Mouse (Mus musculus) left cerebral cortex, adult 11 months (tissue): Measurements from ENCODE around the gene Rab25.
A peak's percentile ranks its signal among the peaks of the same experiment; 100 is the strongest.

Source experiments
- DNase-seq: peaks from one replicate; pipeline ENCODE4 v3.0.0; 2022; ENCODE audit warnings: low spot score

Gene Rab25

DNA sequence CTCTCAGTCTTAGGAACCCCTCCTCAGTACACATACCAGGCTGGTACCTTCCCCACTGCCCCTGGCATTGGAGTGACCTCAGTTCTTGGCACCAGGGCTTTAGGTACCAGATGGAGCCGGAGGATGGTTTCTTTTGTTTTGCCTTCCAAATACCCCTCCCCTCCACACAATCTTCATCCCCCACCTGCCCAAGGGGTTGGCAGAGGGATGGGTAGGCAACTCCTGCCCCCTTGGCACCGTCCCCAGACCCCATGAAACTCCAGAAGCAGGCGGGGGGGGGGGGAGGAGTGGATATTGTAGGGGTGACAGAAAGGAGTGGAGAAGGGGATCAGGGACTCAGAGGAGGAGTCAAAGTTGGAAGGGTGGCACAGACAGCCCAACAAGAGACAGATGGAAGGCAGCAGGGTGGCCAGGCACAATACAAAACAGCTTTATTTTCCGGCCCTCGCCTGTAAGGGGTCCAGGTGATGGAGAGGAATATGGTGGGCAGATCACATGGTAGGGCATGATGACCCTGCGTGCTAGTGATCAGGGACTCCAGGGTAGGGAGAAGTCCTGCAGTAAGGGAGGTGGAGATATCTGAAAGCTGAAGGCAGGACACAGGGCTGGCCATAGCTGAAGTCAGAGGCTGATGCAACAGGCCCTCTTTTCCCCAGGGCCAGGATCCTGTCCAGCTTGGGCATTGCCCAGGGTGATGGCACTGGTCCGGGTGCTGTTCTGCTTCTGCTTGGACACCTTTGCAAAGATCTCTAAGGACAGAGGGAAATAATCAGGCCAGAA lies 6.3 kb downstream of the Rab25 start:
- no peak for DNase-seq

DNA sequence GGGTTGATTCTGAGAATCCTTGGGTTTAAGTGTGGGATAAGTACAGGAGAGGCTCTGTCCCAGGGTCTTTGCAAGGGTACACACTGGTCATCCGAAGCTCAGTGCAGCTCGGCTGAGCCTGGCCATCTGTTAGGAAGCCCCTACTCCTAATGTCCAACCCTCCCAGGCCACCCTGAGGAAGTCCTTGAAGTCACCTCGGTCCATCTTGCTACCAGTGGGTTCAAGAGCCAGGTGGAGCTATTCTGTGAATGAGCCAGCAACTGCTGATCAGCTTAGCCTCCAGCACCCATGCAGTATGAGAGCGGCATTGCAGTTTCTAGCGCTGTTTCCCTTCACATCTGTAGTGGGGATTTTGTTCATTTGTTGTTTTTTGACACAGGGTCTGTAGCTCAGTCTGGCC lies 8.0 kb downstream of the Rab25 start:
- no peak for DNase-seq

DNA sequence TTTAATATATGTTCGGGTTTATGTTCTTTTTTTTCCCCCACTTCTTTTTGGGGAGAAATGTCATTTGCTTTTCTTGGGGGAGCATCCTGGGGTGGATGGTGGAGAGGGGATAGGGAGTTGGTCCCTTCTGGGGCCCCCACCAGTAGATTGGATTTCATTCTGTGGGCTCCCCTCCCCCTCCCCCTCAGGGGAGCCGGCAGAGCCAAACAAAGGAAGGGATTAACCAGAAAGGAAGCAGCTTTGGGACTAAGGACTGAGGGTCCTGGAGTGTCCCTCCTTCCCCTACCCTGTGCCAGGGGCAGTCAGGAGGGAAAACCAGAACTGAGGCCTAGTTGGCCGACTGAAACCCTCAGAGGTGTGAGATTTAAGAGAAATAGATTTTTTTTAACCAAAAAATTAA lies 8.7 kb downstream of the Rab25 start:
- DNase-seq: no peak

DNA sequence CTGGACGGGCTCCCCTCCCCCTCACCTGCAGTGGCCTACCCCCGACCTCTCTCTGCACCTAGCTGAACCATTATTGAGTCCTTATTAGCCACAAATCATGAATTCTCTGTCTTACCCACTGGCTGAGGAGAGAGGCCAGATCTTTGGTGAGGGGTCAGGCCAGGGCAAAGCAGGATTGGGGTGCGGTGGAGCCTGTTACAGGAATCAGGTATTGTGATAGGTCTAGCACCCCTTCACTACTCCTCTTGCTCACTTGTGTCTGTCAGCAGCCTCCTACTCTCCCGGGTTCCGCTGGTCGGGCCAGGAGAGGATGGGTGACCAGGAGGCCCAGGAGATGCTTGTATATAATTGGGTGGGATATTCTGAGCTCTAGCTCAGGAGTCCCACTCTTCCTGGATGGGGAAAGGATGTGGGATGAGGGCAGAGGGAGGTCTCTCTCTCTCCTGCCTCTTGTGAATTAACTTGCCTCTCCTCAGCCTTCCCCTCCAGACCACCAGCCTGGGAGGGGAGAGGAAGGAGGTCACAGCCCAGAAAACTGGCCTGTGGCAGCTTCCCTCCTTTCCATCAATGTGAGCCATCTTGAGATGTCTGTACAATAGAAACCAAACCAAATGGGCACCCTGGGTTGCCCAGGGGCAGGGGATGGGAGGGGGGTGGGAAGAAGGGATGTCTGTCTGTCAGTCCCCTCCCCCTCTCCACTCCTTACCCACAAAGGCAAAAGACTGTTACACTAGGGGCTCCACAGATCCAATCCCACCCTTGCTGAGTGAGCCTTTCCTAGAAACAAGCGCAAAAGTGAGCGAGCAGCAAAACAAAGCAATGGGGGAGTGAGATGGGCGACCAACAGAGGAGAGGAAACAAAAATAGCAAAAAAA lies 9.6 kb downstream of the Rab25 start:
- DNase-seq: no peak

DNA sequence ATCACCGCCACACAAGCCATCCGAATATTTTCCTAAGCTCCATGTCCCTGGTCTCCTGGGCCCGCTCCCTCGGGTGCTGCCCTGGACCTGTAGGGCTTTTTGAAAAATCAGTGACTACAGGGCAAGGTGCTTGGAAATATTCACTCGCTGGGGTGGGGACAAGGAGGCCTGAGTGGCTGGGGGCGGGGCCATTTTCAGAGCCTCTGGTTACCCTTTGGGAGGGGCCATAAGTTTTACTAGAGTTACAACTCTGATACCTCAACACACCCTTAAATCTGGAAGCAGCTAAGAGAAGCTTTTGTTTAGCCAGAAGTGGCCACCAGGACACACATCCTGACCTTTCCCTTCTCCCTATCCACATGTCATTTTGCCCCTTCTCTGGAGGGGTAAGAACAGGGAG lies 11.0 kb downstream of the Rab25 start:
- DNase-seq: no peak

DNA sequence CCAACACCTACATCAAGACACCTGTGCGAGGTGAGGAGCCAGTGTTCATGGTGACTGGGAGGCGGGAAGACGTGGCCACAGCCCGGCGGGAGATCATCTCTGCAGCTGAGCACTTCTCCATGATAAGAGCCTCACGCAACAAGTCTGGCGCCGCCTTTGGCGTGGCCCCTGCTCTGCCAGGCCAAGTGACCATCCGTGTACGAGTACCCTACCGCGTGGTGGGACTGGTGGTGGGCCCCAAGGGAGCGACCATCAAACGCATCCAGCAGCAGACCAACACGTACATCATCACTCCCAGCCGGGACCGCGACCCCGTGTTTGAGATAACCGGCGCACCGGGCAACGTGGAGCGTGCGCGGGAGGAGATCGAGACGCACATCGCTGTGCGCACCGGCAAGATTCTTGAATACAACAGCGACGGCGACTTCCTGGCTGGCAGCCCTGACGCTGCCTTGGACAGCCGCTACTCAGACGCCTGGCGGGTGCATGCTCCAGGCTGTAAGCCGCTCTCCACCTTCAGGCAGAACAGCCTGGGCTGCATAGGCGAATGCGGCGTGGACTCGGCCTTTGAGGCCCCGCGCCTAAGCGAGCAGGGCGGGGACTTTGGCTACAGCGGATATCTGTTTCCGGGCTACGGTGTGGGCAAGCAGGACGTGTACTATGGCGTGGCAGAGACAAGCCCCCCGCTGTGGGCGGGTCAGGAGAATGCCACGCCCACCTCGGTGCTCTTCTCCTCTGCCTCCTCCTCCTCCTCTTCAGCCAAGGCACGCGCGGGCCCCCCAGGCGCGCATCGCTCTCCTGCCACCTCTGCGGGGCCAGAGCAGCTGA lies 11.8 kb downstream of the Rab25 start:
- DNase-seq: peak; percentile 78

DNA sequence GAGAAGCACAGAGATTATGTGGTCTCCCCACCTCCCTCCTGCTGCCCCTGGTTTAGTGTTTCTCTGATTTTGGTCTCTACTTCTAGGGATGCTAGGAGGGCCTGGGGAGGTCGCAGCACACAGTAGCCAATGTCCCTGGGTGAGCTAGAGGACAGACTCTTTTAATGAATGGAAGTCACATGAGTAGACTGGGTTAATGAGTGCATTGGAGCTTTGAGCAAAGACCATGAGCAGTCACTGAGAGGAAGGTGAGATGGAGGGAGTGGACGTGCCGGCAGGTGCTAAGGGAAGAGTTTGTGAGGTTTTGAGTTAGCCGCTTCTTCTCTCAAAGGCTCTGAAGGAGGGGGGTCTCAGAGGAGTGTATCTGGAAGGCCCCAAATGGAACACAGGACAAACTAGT lies 12.6 kb downstream of the Rab25 start:
- no peak for DNase-seq

DNA sequence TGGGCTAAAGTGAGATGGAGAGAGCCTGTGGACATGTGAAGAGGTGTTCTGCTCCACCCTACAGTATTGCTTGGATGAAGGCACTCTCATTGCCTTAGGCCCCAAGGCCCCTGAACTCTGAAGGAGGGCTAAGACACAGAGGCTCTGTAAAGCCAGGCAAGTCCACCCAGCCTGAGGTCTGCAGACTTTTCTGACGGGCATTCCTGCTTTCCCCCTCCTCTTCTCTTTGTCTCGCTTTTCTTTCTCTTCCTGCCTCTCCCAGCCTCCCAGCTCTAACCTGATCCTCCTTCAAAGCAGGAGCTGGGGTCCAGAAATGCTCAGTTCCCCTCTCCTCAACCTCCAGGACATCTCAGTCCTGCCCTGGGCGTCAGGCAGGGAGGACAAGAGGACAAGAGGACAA lies 13.1 kb downstream of the Rab25 start:
- no peak for DNase-seq

DNA sequence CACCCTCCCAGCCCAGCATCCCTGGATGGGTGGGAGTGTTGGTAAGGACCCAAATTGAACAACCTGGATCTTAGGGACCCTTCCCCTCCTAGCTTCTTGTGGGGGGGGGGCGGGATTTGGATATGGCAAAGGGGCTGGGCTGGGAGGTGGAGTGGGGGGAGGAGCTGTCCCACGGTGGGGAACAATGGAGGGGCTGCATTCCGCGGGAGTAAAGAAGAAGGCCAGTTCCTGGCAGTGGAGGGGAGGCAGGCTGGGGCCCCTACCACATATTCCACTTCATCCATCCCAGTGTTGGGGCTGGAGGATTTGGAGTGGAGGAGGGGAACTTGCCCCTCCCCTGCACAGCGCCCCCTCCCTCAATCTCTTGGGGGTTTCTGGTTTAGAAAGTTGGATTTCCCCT lies 14.4 kb downstream of the Rab25 start:
- no peak for DNase-seq

DNA sequence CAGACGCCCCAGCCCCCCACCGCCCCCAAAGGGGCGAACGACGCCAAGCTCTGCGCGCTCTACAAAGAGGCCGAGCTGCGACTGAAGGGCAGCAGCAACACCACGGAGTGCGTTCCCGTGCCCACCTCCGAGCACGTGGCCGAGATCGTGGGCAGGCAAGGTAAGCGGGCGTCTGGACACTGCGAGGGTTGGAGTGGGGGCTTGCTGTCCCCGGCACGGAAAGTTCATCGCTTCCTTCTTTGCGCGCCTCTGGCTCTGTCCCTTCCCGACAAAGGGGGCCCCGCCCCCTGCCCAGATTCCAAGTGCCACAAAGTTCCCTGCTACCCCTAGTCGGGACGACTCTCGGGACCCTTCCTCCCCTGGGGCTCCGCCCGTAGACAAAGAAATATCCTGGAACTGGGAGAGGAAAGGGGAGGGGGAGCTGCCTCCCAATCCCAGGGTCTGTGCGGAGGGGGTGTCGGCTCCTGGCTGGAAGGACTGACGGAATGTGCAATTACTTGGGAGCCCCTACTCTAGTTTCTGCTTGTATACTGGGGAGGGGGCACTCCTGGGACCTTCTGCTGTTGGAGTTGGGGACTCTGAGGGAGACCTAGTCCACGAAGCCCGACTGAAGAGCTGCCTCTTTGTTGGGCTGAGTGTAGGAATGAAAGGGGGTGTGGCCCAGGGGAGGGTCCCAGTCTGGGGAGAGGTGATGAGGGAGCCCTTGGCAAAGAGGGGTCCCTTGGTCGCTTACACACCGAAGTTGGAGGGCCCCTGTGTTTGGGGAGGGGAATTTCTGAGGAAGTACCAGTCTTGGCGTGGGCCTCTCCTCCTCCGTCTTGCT lies 15.2 kb downstream of the Rab25 start:
- no peak for DNase-seq

DNA sequence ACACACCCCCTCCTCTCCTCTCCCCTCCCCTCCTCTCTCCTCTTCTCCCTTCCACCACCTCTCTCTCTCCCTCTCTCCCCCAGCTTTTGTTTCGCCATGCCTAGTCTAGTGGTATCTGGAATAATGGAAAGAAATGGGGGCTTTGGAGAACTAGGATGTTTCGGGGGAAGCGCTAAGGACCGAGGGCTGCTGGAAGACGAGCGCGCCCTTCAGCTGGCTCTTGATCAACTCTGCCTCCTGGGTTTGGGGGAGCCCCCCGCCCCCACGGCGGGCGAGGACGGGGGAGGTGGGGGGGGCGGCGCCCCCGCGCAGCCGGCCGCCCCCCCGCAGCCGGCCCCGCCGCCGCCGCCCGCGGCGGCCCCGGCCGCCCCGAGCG lies 15.8 kb downstream of the Rab25 start, which contains the start of gene Mex3a:
TSS of gene Mex3a (plus strand) at position 97 of the 376 bp plus-strand sequence.
- no peak for DNase-seq

DNA sequence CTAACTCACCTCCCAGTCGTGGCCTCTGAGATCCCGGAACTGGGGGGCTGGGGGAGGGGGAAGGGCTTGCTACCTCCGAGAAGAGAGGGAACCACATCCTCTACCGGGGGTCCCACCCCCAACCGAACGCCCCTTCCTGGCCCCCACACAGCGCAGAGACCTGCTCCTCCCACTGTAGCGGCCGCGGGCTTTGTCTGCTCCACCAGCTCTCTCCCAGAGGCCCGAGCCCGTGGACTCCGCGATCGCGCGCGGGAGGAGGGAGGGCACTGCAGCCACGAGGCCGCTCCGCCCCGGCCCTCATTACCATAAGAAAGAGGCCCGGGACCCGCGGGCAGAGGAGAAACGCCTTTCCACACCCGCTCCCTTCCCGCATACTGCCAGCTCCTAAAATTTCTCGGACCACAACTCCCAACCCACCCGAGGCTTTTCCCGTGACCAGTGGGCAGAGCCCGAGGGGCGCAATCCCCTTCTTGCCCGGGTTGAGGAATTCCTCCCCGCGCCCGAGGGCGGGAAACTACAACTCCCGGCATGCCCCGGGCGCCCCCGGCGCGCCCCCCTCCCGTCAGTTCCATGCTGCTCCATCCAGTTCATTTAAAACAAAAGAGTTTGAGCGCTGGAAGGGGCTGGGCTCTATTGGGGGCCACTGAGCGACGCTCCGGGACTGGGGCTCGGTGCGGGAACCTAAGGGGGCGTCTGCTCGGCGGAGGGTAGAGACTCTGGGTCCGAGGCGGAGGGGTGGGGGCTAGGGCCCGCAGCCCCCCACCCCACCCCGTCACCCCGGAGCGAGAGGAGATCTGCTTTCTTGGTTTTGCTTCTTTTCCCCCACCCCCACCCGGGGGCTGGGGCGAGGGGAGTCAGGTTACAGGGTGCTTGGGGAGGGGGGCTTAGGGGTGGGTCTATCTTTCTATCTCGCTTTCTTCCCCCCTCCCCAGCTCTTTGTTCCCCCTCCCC lies 16.5 kb downstream of the Rab25 start:
- DNase-seq: peak; percentile 74

DNA sequence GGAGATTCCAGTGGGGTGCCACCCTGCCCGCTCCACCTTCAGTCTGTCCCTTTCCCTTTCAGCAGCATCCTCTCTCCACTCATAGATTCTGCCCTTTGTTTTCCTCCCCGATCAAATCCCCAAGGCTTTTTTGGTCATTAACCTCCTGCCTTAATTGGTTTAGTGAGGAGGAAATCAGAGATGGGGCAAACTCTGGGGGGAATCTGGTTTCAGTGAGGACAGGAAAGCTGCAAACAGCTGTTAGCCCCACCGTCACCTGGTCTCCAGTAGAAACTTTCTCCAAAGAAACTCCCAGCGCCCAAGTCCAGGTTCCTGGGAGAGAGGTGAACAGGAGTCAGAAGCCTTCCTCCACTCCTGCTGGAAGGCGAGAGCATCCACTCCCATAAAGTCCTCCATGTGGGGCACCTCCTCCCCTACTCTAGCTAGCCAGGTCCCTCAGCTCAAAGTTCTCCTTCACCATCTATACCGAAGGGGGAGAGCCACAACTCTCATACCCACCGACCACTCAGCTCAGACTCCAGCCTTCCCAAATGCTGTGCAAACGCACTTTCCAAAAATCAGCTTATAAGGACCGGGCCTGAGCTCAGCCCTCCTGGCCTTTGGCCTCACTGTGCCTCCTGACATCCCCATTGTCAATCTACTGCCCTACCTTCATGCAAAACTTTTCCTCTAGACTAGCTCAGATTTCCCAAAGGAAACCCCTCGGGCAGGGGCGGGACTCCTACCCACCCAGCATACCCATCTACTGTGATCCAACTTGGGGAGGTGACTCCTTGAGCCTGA lies 17.8 kb downstream of the Rab25 start:
- no peak for DNase-seq

DNA sequence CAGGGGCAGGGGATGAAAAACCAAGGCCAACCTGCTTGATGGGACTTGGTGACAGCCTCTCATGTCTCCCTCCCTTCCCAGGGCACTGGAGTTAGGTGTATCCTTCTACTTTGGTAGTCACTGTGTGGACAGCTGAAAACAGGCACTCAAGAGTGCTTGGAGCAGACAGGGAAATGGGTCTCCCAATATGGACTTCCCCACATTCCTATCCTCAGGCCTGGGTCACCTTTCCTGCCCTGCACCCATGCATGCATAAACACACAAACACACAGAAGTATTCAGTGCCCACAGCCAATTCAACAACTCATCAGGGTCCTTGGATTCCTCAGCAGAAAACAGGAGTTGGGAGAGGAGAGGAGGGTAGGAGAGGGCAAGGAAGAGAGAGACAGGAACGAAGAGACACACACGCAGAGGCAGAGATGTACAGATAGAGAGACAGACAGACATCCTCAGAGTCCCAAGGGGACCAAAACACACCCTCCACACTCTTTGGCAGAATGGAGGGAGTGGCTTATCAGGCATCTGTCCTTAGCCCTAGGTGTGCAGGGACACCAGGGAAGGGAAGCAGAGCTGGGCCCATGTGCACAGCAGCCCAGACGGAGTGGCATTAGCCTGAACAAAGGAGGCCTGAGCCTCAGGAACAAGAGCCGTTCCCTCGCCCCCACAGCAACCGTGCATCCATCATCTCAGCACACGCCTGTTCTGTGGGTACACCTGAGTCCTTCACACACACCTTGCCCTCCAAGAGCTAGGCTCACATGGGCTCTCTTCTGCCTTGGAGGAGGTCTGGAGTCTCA lies 18.7 kb downstream of the Rab25 start:
- DNase-seq: no peak

DNA sequence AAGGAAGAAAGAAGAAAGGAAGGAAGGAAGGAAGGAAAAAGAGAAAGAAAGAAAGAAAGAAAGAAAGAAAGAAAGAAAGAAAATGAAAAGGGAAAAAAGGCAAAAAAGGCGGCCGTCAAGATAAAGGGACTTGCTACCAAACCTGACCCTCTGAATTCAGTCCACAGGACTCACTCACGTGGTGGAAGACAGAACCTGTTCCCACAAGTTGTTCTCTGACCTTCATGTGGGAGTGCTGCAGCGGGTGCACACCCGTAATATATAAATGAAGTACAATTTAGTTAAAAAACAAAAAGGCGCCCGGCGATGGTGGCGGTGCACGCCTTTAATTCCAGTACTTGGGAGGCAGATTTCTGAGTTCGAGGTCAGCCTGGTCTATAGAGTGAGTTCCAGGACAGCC lies 19.5 kb downstream of the Rab25 start:
- DNase-seq: no peak

DNA sequence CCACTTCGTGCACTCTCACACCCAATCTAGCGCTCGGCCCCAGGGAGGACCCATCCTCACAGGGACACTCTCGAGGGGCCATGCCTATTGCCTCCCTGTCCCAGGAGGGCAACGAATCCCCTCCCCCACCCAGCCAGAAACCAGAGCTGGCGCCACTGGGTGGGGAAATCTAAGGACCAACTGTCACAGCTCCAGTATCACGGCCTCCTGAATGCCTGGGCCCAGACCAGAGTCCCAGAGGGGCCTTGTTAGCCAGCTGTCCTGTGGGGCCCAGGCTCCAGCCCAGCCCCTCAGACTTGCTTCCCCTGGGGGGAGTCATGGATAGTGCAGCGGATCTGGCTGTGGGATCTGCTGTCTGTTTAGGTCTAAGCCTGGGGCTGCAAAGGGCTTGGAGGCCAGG lies 20.5 kb downstream of the Rab25 start:
- DNase-seq: no peak

DNA sequence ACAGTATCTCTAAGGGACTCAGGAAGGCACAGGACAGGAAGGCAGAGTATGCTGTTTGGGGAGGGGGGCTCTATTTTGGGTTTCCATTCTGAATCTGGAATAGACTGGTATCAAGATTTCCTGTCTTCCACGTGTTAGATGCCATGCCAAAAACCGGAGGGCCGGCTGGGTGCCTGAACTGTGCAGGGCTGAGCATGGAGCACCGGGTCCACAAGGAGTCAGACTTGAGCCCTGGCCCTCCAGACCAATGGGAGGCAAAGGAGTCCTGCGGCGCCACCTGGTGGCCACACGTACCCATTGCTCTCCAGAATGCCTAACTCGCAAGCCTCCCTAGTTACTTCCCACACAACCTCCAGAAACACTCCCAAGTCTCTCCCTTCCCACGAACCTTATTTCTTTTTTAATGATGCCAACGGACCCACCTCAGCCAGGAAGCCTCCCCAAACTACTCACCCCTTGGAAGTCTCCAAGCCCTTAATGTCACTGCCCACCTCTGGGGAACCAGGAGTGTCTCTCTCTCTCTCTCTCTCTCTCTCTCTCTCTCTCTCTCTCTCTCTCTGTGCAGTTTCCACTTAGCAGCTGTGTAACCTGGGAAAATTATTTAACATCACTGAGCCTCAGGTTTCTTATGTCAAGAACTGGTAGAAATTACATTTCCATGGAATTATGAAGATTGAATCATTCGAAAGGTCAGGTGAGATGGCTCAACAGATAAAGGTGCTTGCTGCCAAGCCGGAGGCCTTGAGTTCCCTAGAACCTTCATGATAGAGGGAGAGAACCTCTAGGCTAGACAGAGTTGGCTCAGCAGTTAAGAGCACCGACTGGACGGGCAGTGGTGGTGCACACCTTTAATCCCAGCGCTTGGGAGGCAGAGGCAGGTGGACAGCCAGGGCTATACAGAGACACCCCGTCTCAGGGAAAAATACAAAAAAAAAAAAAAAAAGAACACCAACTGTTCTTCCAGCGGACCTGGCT lies 21.7 kb downstream of the Rab25 start:
- peak; percentile 75 for DNase-seq

DNA sequence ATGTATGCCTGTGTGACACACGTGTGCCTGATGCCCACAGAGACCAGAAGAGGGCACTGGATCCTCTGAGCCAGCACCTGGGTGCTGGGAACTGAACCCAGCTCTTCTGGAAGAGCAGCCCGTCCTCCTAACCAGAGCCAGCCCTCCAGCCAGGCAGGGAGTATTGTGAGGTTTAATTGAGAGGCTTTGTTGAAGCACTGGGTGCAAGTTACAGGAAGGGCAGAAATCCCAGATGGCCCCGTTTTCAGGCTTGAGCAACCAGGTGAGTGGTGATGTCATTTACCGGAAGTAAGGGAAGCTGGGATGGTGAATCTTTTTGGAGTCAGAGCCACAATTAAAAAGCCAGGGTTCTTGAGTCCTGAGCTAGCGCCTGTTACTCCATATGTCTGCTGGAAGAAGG lies 23.1 kb downstream of the Rab25 start:
- DNase-seq: no peak
